Mouse (Mus musculus): ENCODE measurements around the gene Sept5. TPM values are rescaled to one million over a fixed set of nuclear protein-coding genes. Genes with fewer than 3 reads are reported as not detected.

Sept5 gene
- polyA plus RNA-seq, 1 experiment from 2014 or later: 68.4 TPM

- peaks cover 100% of the 10 kb centered on the region for H3K27me3 ChIP-seq
- no peak overlapping the region for H3K9ac ChIP-seq
- 2% methylated on average over 10 of the region's 10 CpGs for WGBS
- H3K4me1 ChIP-seq: peaks cover 48% of the 10 kb centered on the region
- no peak for ATAC-seq (ENCODE audit: low FRiP score)
- no peak overlapping the region for H3K27ac ChIP-seq
- H3K36me3 ChIP-seq (replicated peaks): no peaks in the 10 kb centered on the region
- H3K9me3 ChIP-seq: no peaks in the 10 kb centered on the region
- no peak overlapping the region; the same call in 1 of the 2 replicates for H3K4me3 ChIP-seq (replicated peaks)
- peak overlapping the region; percentile 59; the same call in 1 of the 2 replicates for H3K4me2 ChIP-seq
Measured at GRCm38 (mm10) chr16:18585676-18586075, 44.1 kb downstream of the Sept5 start.

GRCm38 (mm10) chr16:18584901-18585510 is 44.7 kb downstream of the Sept5 start:
- Histone ChIP-seq H3K27ac (no peak overlapping the region), H3K9ac (no peak overlapping the region), H3K4me1 (peaks cover 43% of the 10 kb centered on the region), H3K4me2 (no peak overlapping the region), H3K36me3 (replicated peaks) (no peaks in the 10 kb centered on the region), H3K4me3 (replicated peaks) (no peak overlapping the region), H3K9me3 (no peaks in the 10 kb centered on the region), H3K27me3 (peaks cover 100% of the 10 kb centered on the region)
- WGBS: 10% methylated on average over 10 of the region's 10 CpGs
- no peak for ATAC-seq (ENCODE audit: low FRiP score)

- no peak overlapping the region for H3K4me2 ChIP-seq
- no peak overlapping the region for H3K4me3 ChIP-seq (replicated peaks)
- H3K4me1 ChIP-seq: peaks cover 43% of the 10 kb centered on the region
Measured at GRCm38 (mm10) chr16:18583673-18584357, 45.9 kb downstream of the Sept5 start.

GRCm38 (mm10) chr16:18583169-18583568 is 46.6 kb downstream of the Sept5 start:
- H3K9me3 ChIP-seq: no peaks in the 10 kb centered on the region
- no peak overlapping the region for H3K4me3 ChIP-seq (replicated peaks)
- no peaks in the 10 kb centered on the region for H3K36me3 ChIP-seq (replicated peaks)
- H3K4me1 ChIP-seq: peaks cover 38% of the 10 kb centered on the region
- WGBS: 7% methylated on average over 10 of the region's 10 CpGs
- H3K27ac ChIP-seq: no peak overlapping the region
- H3K27me3 ChIP-seq: peaks cover 97% of the 10 kb centered on the region
- no peak for ATAC-seq (ENCODE audit: low FRiP score)
- H3K9ac ChIP-seq: no peak overlapping the region
- no peak overlapping the region for H3K4me2 ChIP-seq

More at GRCm38 (mm10) chr16:18583673-18584357, 45.9 kb downstream of the Sept5 start:
- Histone ChIP-seq H3K36me3 (replicated peaks) (no peaks in the 10 kb centered on the region), H3K27me3 (peaks cover 97% of the 10 kb centered on the region), H3K9me3 (no peaks in the 10 kb centered on the region), H3K27ac (no peak overlapping the region), H3K9ac (no peak overlapping the region)
- no peak for ATAC-seq (ENCODE audit: low FRiP score)
- 4% methylated on average over 10 of the region's 10 CpGs for WGBS

- Histone ChIP-seq H3K9ac (no peak overlapping the region), H3K9me3 (no peaks in the 10 kb centered on the region), H3K27me3 (peaks cover 97% of the 10 kb centered on the region), H3K4me1 (peaks cover 33% of the 10 kb centered on the region), H3K4me3 (replicated peaks) (peak overlapping the region; percentile 38), H3K27ac (no peak overlapping the region), H3K36me3 (replicated peaks) (no peaks in the 10 kb centered on the region), H3K4me2 (peak overlapping the region; percentile 52)
- 1% methylated on average over 56 of the region's 67 CpGs for WGBS
- no peak for ATAC-seq (ENCODE audit: low FRiP score)
Measured at GRCm38 (mm10) chr16:18582426-18583148, 47.2 kb downstream of the Sept5 start.

- Histone ChIP-seq H3K4me3 (replicated peaks) (peak overlapping the region; percentile 38), H3K9me3 (no peaks in the 10 kb centered on the region), H3K36me3 (replicated peaks) (no peaks in the 10 kb centered on the region), H3K4me1 (peaks cover 30% of the 10 kb centered on the region), H3K27ac (no peak overlapping the region), H3K27me3 (peaks cover 96% of the 10 kb centered on the region), H3K9ac (no peak overlapping the region), H3K4me2 (peak overlapping the region; percentile 52)
- ATAC-seq (ENCODE audit: low FRiP score): 0 out of 2 replicates have a peak, but pooled peaks have one; percentile 23
- WGBS: under 1% methylated on average over 64 of the region's 66 CpGs
Measured at GRCm38 (mm10) chr16:18581623-18582205, 48.0 kb downstream of the Sept5 start.

- Histone ChIP-seq H3K4me1 (peaks cover 24% of the 10 kb centered on the region), H3K4me2 (peak overlapping the region; percentile 52), H3K9ac (no peak overlapping the region), H3K9me3 (no peaks in the 10 kb centered on the region), H3K27me3 (peaks cover 94% of the 10 kb centered on the region), H3K36me3 (replicated peaks) (no peaks in the 10 kb centered on the region), H3K4me3 (replicated peaks) (peak overlapping the region; percentile 38; the same call in 1 of the 2 replicates), H3K27ac (no peak overlapping the region)
- no peak for ATAC-seq (ENCODE audit: low FRiP score)
- WGBS: 3% methylated on average over 21 of the region's 21 CpGs
Measured at GRCm38 (mm10) chr16:18581050-18581622, 48.6 kb downstream of the Sept5 start.

GRCm38 (mm10) chr16:18580389-18580788 is 49.4 kb downstream of the Sept5 start:
- H3K4me1 ChIP-seq: peaks cover 17% of the 10 kb centered on the region
- H3K27me3 ChIP-seq: peaks cover 87% of the 10 kb centered on the region
- 23% methylated on average over 2 of the region's 2 CpGs for WGBS
- H3K9ac ChIP-seq: no peak overlapping the region
- no peaks in the 10 kb centered on the region for H3K36me3 ChIP-seq (replicated peaks)
- no peak overlapping the region for H3K4me2 ChIP-seq
- no peak overlapping the region for H3K27ac ChIP-seq
- H3K4me3 ChIP-seq (replicated peaks): no peak overlapping the region
- H3K9me3 ChIP-seq: no peaks in the 10 kb centered on the region
- ATAC-seq (ENCODE audit: low FRiP score): no peak

- Histone ChIP-seq H3K4me2 (no peak overlapping the region), H3K4me3 (replicated peaks) (no peak overlapping the region), H3K9me3 (no peaks in the 10 kb centered on the region), H3K9ac (no peak overlapping the region), H3K27ac (no peak overlapping the region), H3K4me1 (peaks cover 16% of the 10 kb centered on the region), H3K27me3 (peaks cover 60% of the 10 kb centered on the region), H3K36me3 (replicated peaks) (no peaks in the 10 kb centered on the region)
- WGBS: 4% methylated on average over 5 of the region's 5 CpGs
- ATAC-seq (ENCODE audit: low FRiP score): no peak
Measured at GRCm38 (mm10) chr16:18577599-18578160, 52.1 kb downstream of the Sept5 start.

GRCm38 (mm10) chr16:18577071-18577470 is 52.7 kb downstream of the Sept5 start:
- ATAC-seq (ENCODE audit: low FRiP score): no peak
- Histone ChIP-seq H3K4me2 (no peak overlapping the region), H3K9me3 (no peaks in the 10 kb centered on the region), H3K4me3 (replicated peaks) (no peak overlapping the region), H3K36me3 (replicated peaks) (no peaks in the 10 kb centered on the region), H3K9ac (no peak overlapping the region), H3K4me1 (peaks cover 10% of the 10 kb centered on the region), H3K27ac (no peak overlapping the region), H3K27me3 (peaks cover 54% of the 10 kb centered on the region)
- WGBS: 35% methylated on average over 3 of the region's 3 CpGs

GRCm38 (mm10) chr16:18574196-18574595 is 55.6 kb downstream of the Sept5 start:
- Histone ChIP-seq H3K27me3 (peaks cover 25% of the 10 kb centered on the region), H3K9me3 (no peaks in the 10 kb centered on the region), H3K4me2 (no peak overlapping the region), H3K9ac (no peak overlapping the region), H3K4me3 (replicated peaks) (no peak overlapping the region), H3K4me1 (no peaks in the 10 kb centered on the region), H3K36me3 (replicated peaks) (no peaks in the 10 kb centered on the region), H3K27ac (no peak overlapping the region)
- no peak for ATAC-seq (ENCODE audit: low FRiP score)
- WGBS: 77% methylated on average over 8 of the region's 8 CpGs
